Mouse (Mus musculus): ENCODE measurements around the gene H2afx. TPM values are rescaled to one million over a fixed set of nuclear protein-coding genes. Genes with fewer than 3 reads are reported as not detected.

H2afx gene
- polyA plus RNA-seq, 1 experiment from 2014 or later = 427 TPM

GRCm38 (mm10) chr9:44313476-44314256 is 20.8 kb upstream of the H2afx start:
- no peak overlapping the region for H3K9ac ChIP-seq (replicated peaks; ENCODE audit: low read length)
- H3K27me3 ChIP-seq (ENCODE audit: control insufficient read depth, insufficient read depth, low read length) = no peaks in the 10 kb centered on the region
- peaks cover under 1% of the 10 kb centered on the region for H3K4me1 ChIP-seq (ENCODE audit: control insufficient read depth, insufficient read depth, low read length)
- WGBS = 81% methylated on average over 19 of the region's 19 CpGs
- no peak for ATAC-seq (replicated peaks; ENCODE audit: insufficient number of reproducible peaks, low FRiP score, low TSS enrichment, low read depth)
- no peak overlapping the region for H3K4me3 ChIP-seq (ENCODE audit: low read depth, low read length)
- H3K9me3 ChIP-seq (replicated peaks; ENCODE audit: control insufficient read depth, low read length) = no peaks in the 10 kb centered on the region
- H3K4me2 ChIP-seq (ENCODE audit: low read depth, low read length) = no peak overlapping the region
- no peak overlapping the region for H3K27ac ChIP-seq (replicated peaks; ENCODE audit: low read depth, low read length)
- H3K36me3 ChIP-seq (replicated peaks; ENCODE audit: control insufficient read depth, insufficient read depth, low read depth, low read length) = no peaks in the 10 kb centered on the region; the same call in none of the 2 replicates
- no peak for DNase-seq (ENCODE audit: low spot score)

GRCm38 (mm10) chr9:44314257-44314547 is 20.3 kb upstream of the H2afx start:
- no peak for ATAC-seq (replicated peaks; ENCODE audit: insufficient number of reproducible peaks, low FRiP score, low TSS enrichment, low read depth)
- Histone ChIP-seq H3K27ac (replicated peaks; ENCODE audit: low read depth, low read length) (no peak overlapping the region), H3K27me3 (ENCODE audit: control insufficient read depth, insufficient read depth, low read length) (no peaks in the 10 kb centered on the region), H3K4me1 (ENCODE audit: control insufficient read depth, insufficient read depth, low read length) (peaks cover 4% of the 10 kb centered on the region), H3K9ac (replicated peaks; ENCODE audit: low read length) (no peak overlapping the region), H3K4me3 (ENCODE audit: low read depth, low read length) (no peak overlapping the region), H3K36me3 (replicated peaks; ENCODE audit: control insufficient read depth, insufficient read depth, low read depth, low read length) (no peaks in the 10 kb centered on the region; the same call in none of the 2 replicates), H3K9me3 (replicated peaks; ENCODE audit: control insufficient read depth, low read length) (no peaks in the 10 kb centered on the region), H3K4me2 (ENCODE audit: low read depth, low read length) (no peak overlapping the region)
- no peak for DNase-seq (ENCODE audit: low spot score)
- 77% methylated on average over 4 of the region's 4 CpGs for WGBS

- no peak for DNase-seq (ENCODE audit: low spot score)
- no peaks in the 10 kb centered on the region for H3K27me3 ChIP-seq (ENCODE audit: control insufficient read depth, insufficient read depth, low read length)
- H3K9ac ChIP-seq (replicated peaks; ENCODE audit: low read length) = no peak overlapping the region
- H3K4me1 ChIP-seq (ENCODE audit: control insufficient read depth, insufficient read depth, low read length) = peaks cover 4% of the 10 kb centered on the region
- no peaks in the 10 kb centered on the region; the same call in none of the 2 replicates for H3K36me3 ChIP-seq (replicated peaks; ENCODE audit: control insufficient read depth, insufficient read depth, low read depth, low read length)
- H3K9me3 ChIP-seq (replicated peaks; ENCODE audit: control insufficient read depth, low read length) = no peaks in the 10 kb centered on the region
- no peak overlapping the region for H3K4me2 ChIP-seq (ENCODE audit: low read depth, low read length)
- no peak for ATAC-seq (replicated peaks; ENCODE audit: insufficient number of reproducible peaks, low FRiP score, low TSS enrichment, low read depth)
- H3K27ac ChIP-seq (replicated peaks; ENCODE audit: low read depth, low read length) = no peak overlapping the region
- 95% methylated on average over 18 of the region's 18 CpGs for WGBS
- H3K4me3 ChIP-seq (ENCODE audit: low read depth, low read length) = no peak overlapping the region
Measured at GRCm38 (mm10) chr9:44314910-44315309, 19.6 kb upstream of the H2afx start.

GRCm38 (mm10) chr9:44317452-44317851 is 17.0 kb upstream of the H2afx start:
- no peak overlapping the region for H3K4me2 ChIP-seq (ENCODE audit: low read depth, low read length)
- no peaks in the 10 kb centered on the region; the same call in none of the 2 replicates for H3K36me3 ChIP-seq (replicated peaks; ENCODE audit: control insufficient read depth, insufficient read depth, low read depth, low read length)

GRCm38 (mm10) chr9:44318076-44318825 is 16.2 kb upstream of the H2afx start:
- Histone ChIP-seq H3K36me3 (replicated peaks; ENCODE audit: control insufficient read depth, insufficient read depth, low read depth, low read length) (no peaks in the 10 kb centered on the region; the same call in none of the 2 replicates), H3K27me3 (ENCODE audit: control insufficient read depth, insufficient read depth, low read length) (no peaks in the 10 kb centered on the region), H3K27ac (replicated peaks; ENCODE audit: low read depth, low read length) (no peak overlapping the region), H3K4me1 (ENCODE audit: control insufficient read depth, insufficient read depth, low read length) (peaks cover 4% of the 10 kb centered on the region), H3K4me2 (ENCODE audit: low read depth, low read length) (peak overlapping the region; percentile 94; the same call in 1 of the 2 replicates), H3K9me3 (replicated peaks; ENCODE audit: control insufficient read depth, low read length) (no peaks in the 10 kb centered on the region), H3K9ac (replicated peaks; ENCODE audit: low read length) (no peak overlapping the region; the same call in 1 of the 2 replicates), H3K4me3 (ENCODE audit: low read depth, low read length) (no peak overlapping the region; the same call in 1 of the 2 replicates)
- 69% methylated on average over 5 of the region's 5 CpGs for WGBS
- ATAC-seq (replicated peaks; ENCODE audit: insufficient number of reproducible peaks, low FRiP score, low TSS enrichment, low read depth) (no peak), DNase-seq (ENCODE audit: low spot score) (no peak)

More at GRCm38 (mm10) chr9:44317452-44317851, 17.0 kb upstream of the H2afx start:
- no peak overlapping the region for H3K27ac ChIP-seq (replicated peaks; ENCODE audit: low read depth, low read length)
- H3K4me3 ChIP-seq (ENCODE audit: low read depth, low read length) = no peak overlapping the region
- no peak for DNase-seq (ENCODE audit: low spot score)
- H3K27me3 ChIP-seq (ENCODE audit: control insufficient read depth, insufficient read depth, low read length) = no peaks in the 10 kb centered on the region
- WGBS = 73% methylated on average over 4 of the region's 4 CpGs
- ATAC-seq (replicated peaks; ENCODE audit: insufficient number of reproducible peaks, low FRiP score, low TSS enrichment, low read depth) = no peak
- H3K9ac ChIP-seq (replicated peaks; ENCODE audit: low read length) = no peak overlapping the region; the same call in 1 of the 2 replicates
- H3K9me3 ChIP-seq (replicated peaks; ENCODE audit: control insufficient read depth, low read length) = no peaks in the 10 kb centered on the region
- H3K4me1 ChIP-seq (ENCODE audit: control insufficient read depth, insufficient read depth, low read length) = peaks cover 4% of the 10 kb centered on the region

- no peaks in the 10 kb centered on the region for H3K27me3 ChIP-seq (ENCODE audit: control insufficient read depth, insufficient read depth, low read length)
- DNase-seq (ENCODE audit: low spot score) (no peak), ATAC-seq (replicated peaks; ENCODE audit: insufficient number of reproducible peaks, low FRiP score, low TSS enrichment, low read depth) (no peak)
- peak overlapping the region; percentile 94 for H3K4me2 ChIP-seq (ENCODE audit: low read depth, low read length)
- WGBS = 30% methylated on average over 3 of the region's 3 CpGs
- H3K27ac ChIP-seq (replicated peaks; ENCODE audit: low read depth, low read length) = no peak overlapping the region
- H3K4me3 ChIP-seq (ENCODE audit: low read depth, low read length) = peak overlapping the region; percentile 78
- no peaks in the 10 kb centered on the region for H3K9me3 ChIP-seq (replicated peaks; ENCODE audit: control insufficient read depth, low read length)
- H3K9ac ChIP-seq (replicated peaks; ENCODE audit: low read length) = peak overlapping the region; percentile 77
- peaks cover 4% of the 10 kb centered on the region for H3K4me1 ChIP-seq (ENCODE audit: control insufficient read depth, insufficient read depth, low read length)
- H3K36me3 ChIP-seq (replicated peaks; ENCODE audit: control insufficient read depth, insufficient read depth, low read depth, low read length) = no peaks in the 10 kb centered on the region; the same call in none of the 2 replicates
Measured at GRCm38 (mm10) chr9:44318826-44319095, 15.7 kb upstream of the H2afx start.

GRCm38 (mm10) chr9:44319105-44319886 is 15.2 kb upstream of the H2afx start:
- Histone ChIP-seq H3K27ac (replicated peaks; ENCODE audit: low read depth, low read length) (no peak overlapping the region), H3K4me3 (ENCODE audit: low read depth, low read length) (peak overlapping the region; percentile 78)
- WGBS = 3% methylated on average over 37 of the region's 37 CpGs

More at GRCm38 (mm10) chr9:44319105-44319886, 15.2 kb upstream of the H2afx start:
- Histone ChIP-seq H3K4me1 (ENCODE audit: control insufficient read depth, insufficient read depth, low read length) (peaks cover 4% of the 10 kb centered on the region), H3K4me2 (ENCODE audit: low read depth, low read length) (peak overlapping the region; percentile 94), H3K36me3 (replicated peaks; ENCODE audit: control insufficient read depth, insufficient read depth, low read depth, low read length) (no peaks in the 10 kb centered on the region; the same call in none of the 2 replicates), H3K27me3 (ENCODE audit: control insufficient read depth, insufficient read depth, low read length) (no peaks in the 10 kb centered on the region), H3K9ac (replicated peaks; ENCODE audit: low read length) (peak overlapping the region; percentile 77), H3K9me3 (replicated peaks; ENCODE audit: control insufficient read depth, low read length) (no peaks in the 10 kb centered on the region)
- no peak for ATAC-seq (replicated peaks; ENCODE audit: insufficient number of reproducible peaks, low FRiP score, low TSS enrichment, low read depth)
- DNase-seq (ENCODE audit: low spot score) = peak; percentile 21
